Mouse (Mus musculus) spleen, postnatal 4 days (tissue): ENCODE results near the gene Sbno2.
A peak's percentile ranks its signal among the peaks of the same experiment; 100 is the strongest.

Experiments
- DNase-seq, 2 experiments: peaks; one replicate each; pipeline ENCODE4 v3.0.0; 2022; ENCODE audit warnings: low spot score in 2 of 2

Gene Sbno2

DNA sequence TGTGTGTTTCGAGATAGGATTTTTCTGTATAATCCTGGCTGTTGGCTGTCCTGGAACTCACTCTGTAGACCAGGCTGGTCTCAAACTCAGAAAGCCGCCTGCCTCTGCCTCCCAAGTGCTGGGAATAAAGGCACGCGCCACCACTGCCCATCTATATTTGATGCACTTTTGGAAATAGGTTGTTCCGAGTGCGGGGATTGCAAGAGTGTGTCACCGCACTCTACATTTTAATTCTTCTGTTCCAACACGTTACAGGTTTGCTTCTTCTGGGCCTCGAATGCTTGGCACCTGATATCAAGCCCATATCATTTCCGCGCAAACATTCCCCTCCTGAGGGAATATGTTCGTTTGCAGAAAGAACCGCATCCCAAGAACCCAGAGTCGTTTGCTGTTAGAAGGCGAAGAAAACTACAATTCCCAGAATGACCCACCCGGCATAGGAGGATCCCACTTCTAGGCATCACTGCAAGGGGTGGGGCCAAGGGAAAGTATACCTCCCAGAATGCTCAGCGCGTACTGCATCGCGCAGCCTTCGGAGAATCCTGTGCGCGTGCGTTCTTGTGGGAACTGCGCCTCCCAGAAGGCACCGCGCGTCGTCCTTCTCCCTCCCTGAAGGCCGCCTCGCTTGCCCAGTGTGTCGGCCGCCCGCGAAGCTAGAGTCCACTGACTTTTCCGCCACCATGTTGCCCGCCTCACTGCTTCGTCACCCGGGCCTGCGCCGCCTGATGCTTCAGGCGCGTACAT is 36.6 kb upstream of the Sbno2 start:
- peak; percentile 93 to 94 for DNase-seq

DNA sequence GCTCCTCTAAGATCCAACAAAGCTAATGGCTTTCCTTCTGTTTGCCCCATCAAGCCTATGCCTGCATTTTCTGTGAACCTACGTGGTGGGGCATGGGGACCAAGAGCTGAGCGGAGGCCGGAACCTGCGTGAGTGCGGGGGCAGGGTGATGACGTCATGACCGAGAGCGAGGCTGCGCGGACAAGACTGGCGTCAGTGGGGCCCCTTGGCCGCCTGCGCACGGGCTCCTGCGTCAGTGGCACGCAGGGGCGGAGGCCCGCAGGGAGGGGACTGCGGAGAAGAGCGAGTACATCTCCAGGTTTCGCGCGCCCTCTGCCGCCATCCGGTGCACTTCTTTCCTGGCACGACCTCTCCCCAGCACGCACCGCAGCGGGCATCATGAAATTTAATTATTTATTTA is 35.9 kb upstream of the Sbno2 start:
- DNase-seq = peak; percentile 93 to 96

DNA sequence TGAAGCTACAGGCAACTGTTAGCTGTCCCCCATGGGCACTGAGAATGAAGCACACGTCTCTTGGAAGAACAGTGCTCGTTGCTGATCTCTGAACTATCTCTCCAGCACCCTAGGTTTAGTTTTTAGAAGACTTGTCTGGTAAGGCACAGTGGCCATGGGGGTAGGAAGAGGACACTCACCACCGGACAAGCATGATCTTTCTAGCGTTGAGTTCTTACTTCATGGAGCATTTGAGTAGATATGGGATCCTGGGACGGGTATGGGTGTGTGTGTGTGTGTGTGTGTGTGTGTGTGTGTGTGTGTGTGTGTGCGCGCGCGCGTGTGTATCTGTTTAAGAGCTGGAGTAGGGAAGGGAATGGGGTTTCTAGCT is 35.3 kb upstream of the Sbno2 start, which contains the start of gene Cbarp:
Cbarp (minus strand) TSS at position 170 of the 370 bp plus-strand sequence.
- DNase-seq = no peak

DNA sequence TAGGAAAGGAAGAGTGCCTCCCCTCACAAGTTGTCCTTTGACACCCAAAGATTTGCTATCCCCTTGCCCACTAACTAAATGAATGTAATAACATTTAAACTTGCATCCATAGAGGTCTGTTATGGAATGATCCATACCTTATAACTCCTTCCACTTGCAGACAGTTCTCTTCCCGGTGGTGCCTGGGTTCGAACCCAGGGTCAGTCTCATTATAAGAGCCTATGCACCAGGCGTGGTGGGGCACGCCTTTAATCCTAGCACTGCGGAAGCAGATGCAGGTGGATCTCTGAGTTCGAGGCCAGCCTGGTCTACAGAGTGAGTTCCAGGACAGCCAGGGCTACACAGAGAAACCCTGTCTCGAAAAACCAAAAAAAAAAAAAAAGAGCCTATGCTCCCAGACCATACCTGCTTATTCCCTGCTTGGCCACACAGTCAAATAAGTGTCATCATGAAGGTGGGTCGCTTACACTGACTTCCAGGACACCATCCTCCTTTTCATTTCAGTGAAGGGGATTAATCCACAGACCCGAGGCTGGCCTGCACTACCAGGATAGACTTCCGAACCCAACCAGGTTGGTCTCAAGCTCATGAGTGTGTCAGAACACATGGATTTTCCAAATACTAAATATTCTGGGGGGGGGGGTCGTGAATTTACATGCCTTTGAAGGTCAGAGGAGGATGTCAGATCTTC is 34.7 kb upstream of the Sbno2 start:
- DNase-seq = no peak

DNA sequence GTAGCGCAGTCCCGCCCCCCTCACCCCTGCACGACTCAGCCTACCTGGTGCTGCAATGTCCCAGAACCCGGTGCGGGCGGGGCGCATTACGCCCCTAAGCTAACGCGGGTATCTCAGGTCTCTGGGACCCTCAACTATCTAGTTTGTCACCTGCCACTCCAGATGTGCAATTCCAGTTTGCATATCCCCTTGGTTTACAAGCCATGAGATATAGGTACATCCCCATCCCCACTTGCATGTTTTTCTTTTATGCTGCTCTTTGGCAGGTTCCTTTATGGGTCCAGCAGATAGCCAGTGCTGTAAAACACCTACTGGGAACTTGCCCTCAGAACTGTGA is 34.0 kb upstream of the Sbno2 start:
- no peak for DNase-seq

DNA sequence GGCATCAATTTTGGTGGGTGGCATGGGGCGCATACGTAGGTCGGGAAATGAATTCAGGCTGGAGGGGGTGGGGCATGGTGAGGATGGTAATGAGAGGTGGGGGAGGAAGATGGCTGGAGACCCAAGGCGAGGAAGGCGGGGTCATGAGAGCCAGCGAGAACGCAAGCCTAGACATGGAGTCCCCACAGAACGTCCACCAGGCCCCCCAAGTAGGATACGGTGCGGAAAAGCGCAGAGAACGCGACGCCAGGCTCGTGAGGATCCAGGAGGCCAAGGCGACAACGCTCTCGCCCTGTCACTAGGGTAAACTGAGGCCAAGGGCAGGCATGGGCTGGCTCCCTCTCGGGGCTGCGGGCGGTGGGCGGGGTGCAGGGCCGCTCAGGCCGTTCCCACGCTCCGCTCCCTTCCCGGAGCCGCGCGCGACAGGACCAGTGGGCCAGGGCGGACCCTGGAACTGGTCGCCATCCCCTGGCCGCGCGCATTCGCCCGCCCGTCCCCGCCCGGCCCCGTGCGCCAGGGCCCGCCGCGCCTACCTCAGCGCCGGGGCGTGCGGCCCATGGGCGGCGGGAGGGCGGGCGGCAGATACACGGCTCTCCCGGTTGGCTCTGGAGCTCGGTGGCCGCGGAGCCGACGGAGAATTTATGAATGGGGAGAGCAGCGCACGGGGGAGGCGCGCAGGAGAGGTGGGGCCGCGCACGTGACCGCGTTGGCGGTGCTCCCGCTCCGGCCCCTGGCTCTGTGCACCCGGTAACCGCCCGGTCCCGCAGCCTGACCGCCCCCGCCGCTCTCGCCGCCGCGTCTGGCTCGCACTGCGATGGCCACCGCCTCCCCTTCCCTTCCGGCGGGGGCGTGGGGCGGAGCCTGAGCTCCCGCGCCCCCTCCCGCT is 33.4 kb upstream of the Sbno2 start, which contains the start of gene Atp5d:
Atp5d (plus strand) TSS at position 80 of the 886 bp plus-strand sequence.
- DNase-seq = peak; percentile 53 to 77

DNA sequence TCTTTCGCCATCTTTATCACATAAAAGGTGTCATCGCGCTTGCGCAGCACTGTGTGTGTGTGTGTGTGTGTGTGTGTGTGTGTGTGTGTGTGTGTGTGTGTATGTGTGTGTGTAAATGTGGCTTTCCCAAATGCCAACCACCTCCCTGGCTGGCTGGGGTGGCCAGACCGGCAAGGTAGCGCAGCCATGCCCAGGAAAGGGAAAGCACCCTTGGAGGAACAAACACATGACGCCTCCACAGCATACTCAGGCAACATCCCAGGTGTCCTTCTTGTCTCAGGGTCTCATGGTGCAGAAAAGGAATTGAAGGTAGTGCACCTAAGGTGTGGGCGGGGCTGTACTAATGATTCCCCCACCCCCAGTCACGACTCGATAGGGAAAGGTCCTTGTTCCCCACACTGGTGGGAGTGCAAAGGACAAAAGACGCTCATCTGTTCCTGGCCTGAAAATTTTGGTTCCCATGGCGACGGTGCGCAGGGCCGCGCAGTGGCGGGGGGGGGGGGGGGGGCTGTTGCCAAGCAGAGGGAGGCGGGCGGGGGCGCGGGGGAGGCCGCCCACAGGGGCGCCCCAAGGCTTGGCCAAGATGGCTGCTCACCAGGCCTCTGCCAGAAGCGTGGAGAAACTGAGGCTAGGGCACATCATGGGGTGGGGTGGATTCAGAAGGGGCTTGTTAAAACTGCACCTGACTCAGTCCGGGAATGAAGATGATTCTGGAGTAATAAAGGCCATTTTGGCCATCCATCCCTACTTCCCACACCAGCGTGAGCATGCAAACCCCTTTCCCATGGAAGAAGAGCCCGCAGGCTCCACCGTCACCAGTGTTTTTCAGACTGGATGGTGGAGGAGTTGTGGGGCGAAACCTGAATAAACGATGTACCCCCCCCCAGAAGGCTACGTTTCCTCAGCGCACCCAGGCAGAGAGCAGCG is 32.5 kb upstream of the Sbno2 start:
- no peak for DNase-seq

DNA sequence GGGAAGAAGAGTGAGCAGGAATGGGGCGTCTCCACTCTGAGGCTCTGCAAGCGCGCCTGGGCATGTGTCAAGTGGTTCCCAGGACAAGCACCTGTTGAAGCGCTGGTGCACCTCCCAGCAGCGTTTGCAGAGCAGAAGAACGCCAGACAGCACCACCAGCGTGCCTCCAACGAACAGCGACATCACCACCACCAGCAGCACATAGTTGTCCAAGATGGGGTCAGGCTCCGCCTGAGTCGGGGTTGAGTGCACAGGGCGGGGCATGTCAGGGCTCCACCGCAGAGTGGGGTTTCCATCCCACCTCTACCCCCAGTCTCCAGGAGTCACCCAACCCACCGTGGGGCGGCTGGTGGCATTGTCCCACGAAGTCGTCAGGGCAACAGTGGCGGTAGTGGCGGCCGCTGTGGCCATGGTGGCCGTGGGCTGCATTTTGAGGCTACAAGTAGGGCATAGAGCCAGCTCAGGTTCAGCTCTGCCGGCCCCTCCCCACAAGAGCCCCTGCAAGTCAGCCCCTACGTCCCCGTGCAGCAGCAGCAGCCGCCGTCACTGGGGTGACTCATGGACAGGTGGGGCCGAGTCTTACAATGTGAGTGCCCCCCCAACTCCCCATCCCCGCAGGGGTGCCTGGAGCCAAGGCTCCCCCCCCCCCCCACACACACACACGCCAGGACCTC is 31.7 kb upstream of the Sbno2 start:
- DNase-seq = peak in 1 of 2 experiments; percentile 70

DNA sequence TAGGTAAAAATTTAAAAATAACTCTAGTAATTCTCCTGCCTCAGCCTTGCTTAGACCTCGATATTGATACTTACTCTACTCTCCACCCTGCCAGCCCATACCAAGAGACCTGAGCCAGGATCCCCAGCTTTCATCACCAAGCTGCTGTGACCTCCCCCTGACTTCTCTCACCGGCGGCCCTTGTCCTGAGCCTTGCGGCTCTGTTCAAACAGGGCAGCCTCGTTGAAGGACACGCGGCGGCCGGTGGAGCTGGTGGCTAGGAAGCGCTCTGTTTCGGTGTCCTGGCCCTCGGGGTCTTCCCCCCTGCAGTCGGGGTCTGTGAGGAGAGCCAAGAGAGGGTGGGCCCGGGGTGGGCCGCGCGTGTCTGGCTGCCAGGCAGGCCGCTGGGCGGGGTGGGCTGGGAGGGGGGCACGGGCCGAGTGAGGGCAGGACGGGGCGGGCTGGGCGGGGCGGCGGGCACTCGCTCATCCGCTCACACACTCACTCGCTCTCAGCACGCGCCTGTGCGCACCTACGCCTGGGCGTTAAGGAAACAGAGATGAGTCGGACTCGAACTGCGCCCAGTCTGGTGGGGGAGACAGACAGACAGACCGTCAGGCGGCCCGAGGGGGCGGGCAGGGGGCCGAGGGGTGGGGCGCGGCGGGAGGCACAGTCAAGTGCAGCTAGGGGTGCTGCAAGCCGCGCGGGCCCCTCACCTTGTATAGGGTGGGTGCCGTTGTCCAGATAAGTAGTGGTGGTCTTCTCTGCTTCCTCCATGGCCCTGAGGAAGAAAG is 31.0 kb upstream of the Sbno2 start:
- no peak for DNase-seq

DNA sequence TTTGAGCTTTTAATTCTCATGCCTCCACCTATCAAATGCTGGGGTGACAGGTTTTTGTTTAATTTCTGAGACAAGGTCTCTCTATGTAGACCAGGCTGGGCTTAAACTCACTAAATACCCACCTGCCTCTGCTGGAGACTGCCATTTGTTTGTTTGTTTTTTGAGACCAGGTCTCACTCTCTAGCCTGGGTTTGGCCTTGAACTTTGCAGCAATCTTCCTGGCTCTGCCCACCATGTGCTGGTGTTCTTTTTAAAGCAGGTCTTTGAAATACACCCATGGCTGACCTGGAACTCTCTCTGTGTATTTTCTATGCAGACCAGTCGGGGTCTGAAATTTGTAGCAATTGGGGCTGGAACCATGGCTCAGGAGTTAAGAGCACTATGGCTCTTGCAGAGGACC is 30.3 kb upstream of the Sbno2 start:
- no peak for DNase-seq

DNA sequence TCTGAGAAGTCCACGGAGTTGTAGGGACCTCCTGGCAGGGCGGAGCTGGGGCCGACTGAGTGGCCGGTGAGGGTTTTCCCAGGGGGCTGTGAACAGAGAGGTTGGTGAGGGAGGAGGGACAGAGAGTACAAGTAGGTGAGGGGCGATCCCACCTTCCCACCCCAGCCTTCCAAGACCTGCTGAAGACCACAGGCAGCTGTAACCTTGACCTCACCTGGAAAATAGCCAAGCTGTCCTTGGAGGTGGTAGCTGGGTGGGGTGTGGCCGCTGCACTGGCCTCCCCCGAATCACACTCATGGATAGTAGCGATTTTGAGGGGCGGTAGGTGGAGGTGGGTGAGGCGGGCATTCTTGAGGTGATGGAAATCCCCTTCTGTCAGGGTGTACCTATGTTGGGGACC is 29.8 kb upstream of the Sbno2 start:
- no peak for DNase-seq

DNA sequence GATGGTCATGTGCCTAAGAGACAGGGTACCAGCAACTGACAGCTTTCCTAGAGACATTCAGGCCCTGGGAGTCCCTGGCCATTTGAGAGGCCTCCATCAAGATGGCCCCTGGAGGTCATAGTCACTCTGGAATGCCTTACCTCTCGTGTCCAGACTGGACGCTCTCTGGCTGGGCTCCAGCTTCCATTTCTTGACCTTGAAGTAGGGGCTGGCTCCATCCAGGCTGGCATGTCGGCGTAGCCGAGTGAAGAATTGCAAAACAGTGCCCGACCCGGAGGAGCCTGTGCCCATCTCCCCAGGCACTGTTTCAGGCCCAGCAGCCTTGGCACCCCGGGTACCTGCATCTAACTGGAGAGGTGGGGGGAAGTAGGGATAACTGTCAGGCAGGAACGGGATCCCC is 29.1 kb upstream of the Sbno2 start:
- no peak for DNase-seq

DNA sequence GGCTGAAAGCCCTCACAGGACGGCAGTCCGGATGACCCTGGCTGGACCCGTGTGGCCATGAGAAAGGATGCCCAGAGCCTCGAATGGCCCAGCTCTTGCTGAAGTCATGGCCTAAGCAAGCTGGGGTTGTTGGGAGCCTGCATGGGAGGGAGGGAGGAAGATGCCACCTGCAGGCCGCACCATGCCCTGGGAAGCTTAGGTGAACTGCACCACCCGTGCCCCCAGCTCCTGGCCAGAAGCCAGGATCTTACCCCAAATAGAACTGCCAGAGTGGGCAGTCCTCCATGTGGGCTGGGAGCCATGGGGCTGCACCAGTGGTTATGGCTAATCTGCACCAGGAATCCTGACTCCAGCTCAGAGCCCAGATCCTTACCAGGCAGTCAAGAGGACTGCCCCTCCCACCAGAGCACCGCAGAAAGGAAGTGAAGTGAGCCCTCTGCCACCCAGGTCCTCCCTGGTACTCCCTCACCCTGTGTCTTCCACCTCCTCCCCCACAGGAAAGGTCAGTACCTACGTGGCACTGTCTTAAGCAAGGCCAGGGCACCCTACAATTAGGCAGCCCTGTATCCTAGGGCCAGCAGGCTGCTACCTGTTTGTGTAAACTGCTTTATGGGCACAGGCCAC is 28.0 kb upstream of the Sbno2 start:
- no peak for DNase-seq

DNA sequence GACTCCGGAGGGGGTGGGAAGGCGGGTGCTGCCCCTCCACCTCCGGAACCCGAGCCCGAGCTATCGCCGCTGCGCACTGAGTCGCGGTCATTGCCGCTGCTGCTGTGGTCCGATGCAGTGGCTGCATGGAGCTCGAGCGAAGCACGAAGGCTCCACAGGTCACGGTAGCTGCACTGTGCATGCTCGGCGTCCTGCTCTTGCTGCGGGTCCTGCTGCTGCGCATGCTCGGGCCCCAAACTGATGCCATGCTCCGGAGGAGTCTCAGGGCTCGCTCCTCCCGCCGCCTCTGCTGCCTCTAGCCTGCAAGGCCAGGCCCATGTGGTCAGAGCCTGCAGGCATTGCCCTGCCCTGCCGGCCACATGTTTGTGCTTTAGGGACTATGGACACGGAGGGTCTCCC is 26.6 kb upstream of the Sbno2 start:
- DNase-seq = no peak

DNA sequence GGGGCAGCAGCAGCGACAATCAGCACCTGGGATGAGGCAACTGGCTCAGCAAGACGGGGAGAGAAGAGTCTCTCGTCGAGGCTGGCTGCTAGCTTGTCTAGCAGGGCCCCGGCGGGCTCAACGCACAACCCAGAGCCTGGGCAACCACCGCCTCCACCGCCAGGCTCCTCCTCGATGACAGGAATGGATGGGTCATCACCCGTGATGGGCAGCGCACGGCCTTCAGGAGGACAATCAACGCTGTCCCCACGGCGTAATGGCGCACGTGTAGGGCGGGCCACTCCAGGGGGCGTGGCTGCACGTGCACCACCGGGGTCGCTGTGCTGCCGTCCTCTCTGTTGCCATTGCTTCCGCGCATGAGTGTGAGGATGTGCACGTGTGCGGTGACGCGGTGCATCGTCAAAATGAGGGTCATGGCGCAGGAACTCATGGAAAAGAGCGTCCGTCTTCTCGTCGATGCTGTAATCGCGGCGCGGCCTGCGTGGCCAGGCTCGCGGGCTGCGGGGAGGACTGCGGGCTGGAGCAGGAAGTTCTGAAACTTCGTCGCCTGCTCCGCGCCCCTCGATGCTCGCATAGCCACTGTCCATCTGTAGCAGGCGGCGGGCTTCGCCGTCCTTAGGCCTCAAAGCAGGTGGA is 26.1 kb upstream of the Sbno2 start:
- DNase-seq = no peak

DNA sequence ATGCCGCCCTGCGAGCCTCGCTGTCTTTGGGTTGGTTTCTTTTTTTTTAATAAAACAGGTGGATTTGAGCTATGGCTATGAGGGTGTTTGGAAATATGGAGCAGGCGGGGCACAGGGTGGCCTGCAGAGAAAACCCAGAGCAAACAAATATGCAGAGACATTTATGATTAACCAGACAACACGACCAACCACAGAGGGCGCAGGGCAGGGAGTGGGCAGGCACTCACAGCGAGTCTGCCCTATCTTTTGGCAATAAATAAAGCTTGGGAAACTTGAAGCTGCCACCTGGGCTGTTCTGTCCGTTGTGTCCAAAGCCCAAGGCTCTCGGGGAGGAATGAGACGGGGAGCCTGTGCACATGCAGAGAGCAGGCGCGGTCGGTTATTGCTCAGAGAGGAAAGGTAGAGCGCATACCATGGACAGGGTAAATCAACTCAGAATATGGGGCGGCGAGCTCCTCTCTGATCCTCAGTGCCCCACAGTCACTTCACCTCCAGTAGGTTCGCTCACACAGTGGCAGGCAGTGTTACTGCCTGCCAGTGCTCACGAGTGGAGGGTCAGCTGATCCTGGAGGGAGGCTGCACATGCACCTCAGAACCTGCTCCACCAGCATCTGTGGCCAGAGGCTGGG is 25.1 kb upstream of the Sbno2 start:
- no peak for DNase-seq

DNA sequence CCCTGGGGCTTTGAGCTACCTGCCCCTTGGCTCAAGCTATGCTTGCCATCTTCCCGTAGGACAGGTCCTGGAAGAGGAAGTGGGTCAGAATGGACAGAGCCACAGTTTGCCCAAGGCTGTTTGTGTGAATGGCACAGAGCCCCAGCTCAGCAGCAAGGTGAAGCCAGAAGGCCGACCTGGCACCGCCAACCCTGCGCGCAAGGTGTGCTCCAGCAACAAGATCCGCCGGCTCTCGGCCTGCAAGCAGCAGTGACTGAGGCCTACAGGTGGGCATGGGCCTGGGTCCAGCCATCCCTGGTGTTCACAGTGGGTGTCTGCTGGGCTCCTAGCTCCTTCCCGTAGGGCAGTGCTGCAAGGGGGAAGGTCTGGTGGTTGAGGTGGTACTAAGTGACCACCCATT is 24.5 kb upstream of the Sbno2 start:
- no peak for DNase-seq

DNA sequence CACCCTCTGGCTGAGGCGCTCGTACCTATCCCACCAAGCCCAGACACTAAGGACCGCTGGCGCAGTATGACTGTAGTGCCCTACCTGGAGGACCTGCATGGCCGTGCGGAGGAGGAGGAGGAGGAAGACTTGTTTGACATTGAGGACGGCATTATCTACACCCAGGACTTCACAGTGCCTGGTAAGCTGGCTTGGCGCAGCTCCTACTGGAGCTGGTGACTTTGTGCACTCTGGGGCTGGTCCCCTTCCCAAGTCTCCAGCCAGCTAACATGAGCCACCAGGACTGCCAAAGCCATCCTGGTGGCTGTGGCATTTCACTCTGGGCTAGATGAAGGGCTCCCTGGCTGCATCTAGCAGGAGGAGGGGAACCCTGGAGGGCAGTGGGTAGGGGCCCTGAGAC is 22.5 kb upstream of the Sbno2 start:
- no peak for DNase-seq
